Mouse (Mus musculus): ENCODE data around the gene Sema6c.

- no peak for TF ChIP-seq POLR2A (IDR thresholded peaks at IDR 0.05; ENCODE audit: low read depth, low read length)
- no peak for TF ChIP-seq CTCF (conservative IDR thresholded peaks at IDR 0.05; ENCODE audit: insufficient read depth, insufficient read length, low read depth, low read length)
Measured at GRCm38 (mm10) chr3:95140795-95141194, 19.5 kb upstream of the Sema6c start.
